Mouse (Mus musculus): Measurements from ENCODE around the gene Nhs. TPM values are rescaled to one million over a fixed set of nuclear protein-coding genes. Genes with fewer than 3 reads are reported as not detected.

Nhs gene
- total RNA-seq (2023): 1 to 10 TPM in 1 of 2 experiments, under 1 TPM in 1; 0.36 to 1.9 TPM

GRCm38 (mm10) chrX:162159637-162160611 is at the start of gene Nhs:
Gene Nhs (minus strand): TSS chrX:162159730.

Measured in B cell, adult 67 days (primary cell).